Mouse (Mus musculus) myocyte (in vitro differentiated cells): ENCODE measurements around the gene Sema7a. TPM values are rescaled to one million over a fixed set of nuclear protein-coding genes. Genes with fewer than 3 reads are reported as not detected.

Source experiments
- H3K27me3 ChIP-seq: one replicate; pipeline ENCODE4 v1.6.1; 2011; ENCODE audit not compliant: control insufficient read depth, insufficient read depth, insufficient read length
- H3K36me3 ChIP-seq: one replicate; pipeline ENCODE4 v1.6.1; 2011; ENCODE audit not compliant: control insufficient read depth, insufficient read depth
- H3K4me2 ChIP-seq: one replicate; pipeline ENCODE4 v1.6.1; 2011; ENCODE audit warnings: low read depth, control low read depth
- H3K4me3 ChIP-seq: one replicate; pipeline ENCODE4 v1.5.1; 2011; ENCODE audit warnings: mild to moderate bottlenecking, control low read depth, moderate library complexity
- H3K79me2 ChIP-seq: one replicate; pipeline ENCODE4 v1.6.1; 2011; ENCODE audit not compliant: control insufficient read depth, insufficient read depth
- H3ac ChIP-seq: one replicate; pipeline ENCODE4 v1.6.1; 2011; ENCODE audit not compliant: control insufficient read depth, insufficient read length
- CEBPB ChIP-seq: IDR thresholded peaks from 2 replicates; pipeline ENCODE4 v1.6.1; 2011; ENCODE audit warnings: mild to moderate bottlenecking, moderate library complexity; ENCODE audit not compliant: poor library complexity, insufficient read depth, severe bottlenecking
- E2F4 ChIP-seq: IDR thresholded peaks from one replicate; pipeline ENCODE4 v1.6.1; 2011; ENCODE audit warnings: mild to moderate bottlenecking, control low read depth, moderate library complexity; ENCODE audit not compliant: insufficient read depth
- MAX ChIP-seq: IDR thresholded peaks from one replicate; pipeline ENCODE4 v1.6.1; 2011; ENCODE audit warnings: low read depth, mild to moderate bottlenecking, control low read depth
- MYOD1 ChIP-seq, 3 experiments: IDR thresholded peaks; one replicate each; pipeline ENCODE4 v1.6.1; 2011; ENCODE audit warnings: control low read depth in 2 of 3, low read depth in 2 of 3, mild to moderate bottlenecking in 2 of 3, moderate library complexity in 1 of 3; ENCODE audit not compliant: insufficient read length in 2 of 3, control insufficient read depth in 1 of 3
- MYOG ChIP-seq, 3 experiments: IDR thresholded peaks; one replicate each; pipeline ENCODE4 v1.6.1; 2011; ENCODE audit warnings: control low read depth in 2 of 3, low read depth in 2 of 3, mild to moderate bottlenecking in 2 of 3; ENCODE audit not compliant: insufficient read length in 2 of 3, control insufficient read depth in 1 of 3, insufficient read depth in 1 of 3
- POLR2A ChIP-seq: IDR thresholded peaks from one replicate; pipeline ENCODE4 v1.6.1; 2011; ENCODE audit warnings: low read depth, mild to moderate bottlenecking, control low read depth, moderate library complexity; ENCODE audit not compliant: insufficient read length
- POLR2AphosphoS2 ChIP-seq: IDR thresholded peaks from one replicate; pipeline ENCODE4 v1.6.1; 2011; ENCODE audit warnings: low read depth, control low read depth; ENCODE audit not compliant: insufficient read length
- REST ChIP-seq: IDR thresholded peaks from one replicate; pipeline ENCODE4 v1.6.1; 2011; ENCODE audit warnings: mild to moderate bottlenecking, control low read depth, moderate library complexity; ENCODE audit not compliant: insufficient read depth, insufficient read length
- SRF ChIP-seq: IDR thresholded peaks from one replicate; pipeline ENCODE4 v1.6.1; 2011; ENCODE audit warnings: low read depth; ENCODE audit not compliant: control insufficient read depth, insufficient read length
- TCF12 ChIP-seq: IDR thresholded peaks from one replicate; pipeline ENCODE4 v1.6.1; 2011; ENCODE audit warnings: mild to moderate bottlenecking, control low read depth; ENCODE audit not compliant: poor library complexity, insufficient read depth, severe bottlenecking
- TCF3 ChIP-seq: IDR thresholded peaks from one replicate; pipeline ENCODE4 v1.6.1; 2011; ENCODE audit warnings: low read depth, control low read depth; ENCODE audit not compliant: insufficient read length
- USF1 ChIP-seq: IDR thresholded peaks from one replicate; pipeline ENCODE4 v1.6.1; 2011; ENCODE audit warnings: low read depth, mild to moderate bottlenecking, control low read depth, moderate library complexity
- polyA plus RNA-seq: library from polyadenylated mRNA; unstranded; fragments of >200 nt; fragmentation: generic; extraction: Trizol; gene quantifications from one replicate; pipeline ENCODE4 v1.2.1, GENCODE M21; 2012; ENCODE audit warnings: missing spikeins

The Sema7a gene
- polyA plus RNA-seq, 1 experiment: 27.4 TPM

GRCm38 (mm10) chr9:57947381-57948030 lies 7.6 kb downstream of the Sema7a start:
- H3K4me3 ChIP-seq: no peak overlapping the region
- no peak for TF ChIP-seq E2F4
- TF ChIP-seq USF1: no peak
- no peak for TF ChIP-seq MAX
- no peak for TF ChIP-seq CEBPB
- TF ChIP-seq MYOD1 (IDR thresholded peaks at IDR 0.05; ENCODE audit: control insufficient read depth in 1 of 3, insufficient read length in 2 of 3, low read depth in 2 of 3): no peak
- no peak for TF ChIP-seq POLR2A
- no peak for TF ChIP-seq REST
- no peak for TF ChIP-seq MYOG (IDR thresholded peaks at IDR 0.05; ENCODE audit: control insufficient read depth in 1 of 3, insufficient read depth in 1 of 3, insufficient read length in 2 of 3, low read depth in 2 of 3)
- TF ChIP-seq SRF: no peak
- TF ChIP-seq TCF3: no peak
- TF ChIP-seq TCF12: no peak
- TF ChIP-seq POLR2AphosphoS2: no peak
- no peaks in the 10 kb centered on the region for H3K27me3 ChIP-seq
- no peaks in the 10 kb centered on the region for H3K36me3 ChIP-seq
- peak overlapping the region; percentile 67 for H3K4me2 ChIP-seq
- peaks cover 96% of the 10 kb centered on the region for H3K79me2 ChIP-seq
- H3ac ChIP-seq: no peak overlapping the region

GRCm38 (mm10) chr9:57948333-57948931 lies 8.5 kb downstream of the Sema7a start:
- no peaks in the 10 kb centered on the region for H3K36me3 ChIP-seq
- H3K4me3 ChIP-seq: no peak overlapping the region
- H3K79me2 ChIP-seq: peaks cover 96% of the 10 kb centered on the region
- peak overlapping the region; percentile 67 for H3K4me2 ChIP-seq
- no peak for TF ChIP-seq E2F4
- TF ChIP-seq SRF: no peak
- no peak for TF ChIP-seq POLR2AphosphoS2
- no peak for TF ChIP-seq USF1
- TF ChIP-seq MYOD1 (IDR thresholded peaks at IDR 0.05; ENCODE audit: control insufficient read depth in 1 of 3, insufficient read length in 2 of 3, low read depth in 2 of 3): peak in 2 of 3 experiments; percentile 72 to 76
- no peak overlapping the region for H3ac ChIP-seq
- no peaks in the 10 kb centered on the region for H3K27me3 ChIP-seq

GRCm38 (mm10) chr9:57949102-57949704 lies 9.3 kb downstream of the Sema7a start:
- H3ac ChIP-seq: no peak overlapping the region
- TF ChIP-seq MAX (no peak), POLR2AphosphoS2 (no peak), SRF (no peak), MYOD1 (IDR thresholded peaks at IDR 0.05; ENCODE audit: control insufficient read depth in 1 of 3, insufficient read length in 2 of 3, low read depth in 2 of 3) (peak in 2 of 3 experiments; percentile 52 to 75), USF1 (no peak)
- no peaks in the 10 kb centered on the region for H3K36me3 ChIP-seq
- H3K4me3 ChIP-seq: no peak overlapping the region
- H3K4me2 ChIP-seq: peak overlapping the region; percentile 67
- H3K27me3 ChIP-seq: no peaks in the 10 kb centered on the region
- H3K79me2 ChIP-seq: peaks cover 96% of the 10 kb centered on the region

- H3K4me2 ChIP-seq: peak overlapping the region; percentile 67
- no peaks in the 10 kb centered on the region for H3K27me3 ChIP-seq
- no peak overlapping the region for H3K4me3 ChIP-seq
- no peaks in the 10 kb centered on the region for H3K36me3 ChIP-seq
- TF ChIP-seq MYOG (IDR thresholded peaks at IDR 0.05; ENCODE audit: control insufficient read depth in 1 of 3, insufficient read depth in 1 of 3, insufficient read length in 2 of 3, low read depth in 2 of 3): no peak
- no peak for TF ChIP-seq MAX
- no peak for TF ChIP-seq E2F4
- no peak for TF ChIP-seq POLR2AphosphoS2
- TF ChIP-seq TCF12: no peak
- no peak for TF ChIP-seq REST
- no peak for TF ChIP-seq CEBPB
- TF ChIP-seq POLR2A: no peak
- TF ChIP-seq MYOD1 (IDR thresholded peaks at IDR 0.05; ENCODE audit: control insufficient read depth in 1 of 3, insufficient read length in 2 of 3, low read depth in 2 of 3): no peak
- TF ChIP-seq SRF: no peak
- no peak for TF ChIP-seq TCF3
- no peak for TF ChIP-seq USF1
- no peak overlapping the region for H3ac ChIP-seq
- peaks cover 93% of the 10 kb centered on the region for H3K79me2 ChIP-seq
These were observed 10.0 kb downstream of the Sema7a start for GRCm38 (mm10) chr9:57949879-57950278.

GRCm38 (mm10) chr9:57950519-57950918 lies 10.6 kb downstream of the Sema7a start:
- no peaks in the 10 kb centered on the region for H3K27me3 ChIP-seq
- peaks cover 88% of the 10 kb centered on the region for H3K79me2 ChIP-seq
- no peak overlapping the region for H3ac ChIP-seq
- no peak for TF ChIP-seq MAX
- no peak for TF ChIP-seq TCF3
- no peak for TF ChIP-seq REST
- TF ChIP-seq E2F4: no peak
- peak overlapping the region; percentile 67 for H3K4me2 ChIP-seq
- H3K4me3 ChIP-seq: no peak overlapping the region
- H3K36me3 ChIP-seq: no peaks in the 10 kb centered on the region
